Mouse (Mus musculus) left cerebral cortex, postnatal 14 days (tissue): ENCODE measurements around the gene Catsper3. TPM values are rescaled to one million over a fixed set of nuclear protein-coding genes. Genes with fewer than 3 reads are reported as not detected.

ENCODE experiments used
- DNase-seq, 2 experiments: peaks; one replicate each; pipeline ENCODE4 v3.0.0; 2021 to 2022; ENCODE audit warnings: low spot score in 2 of 2, mixed read lengths in 1 of 2
- intact Hi-C: fragments of 180-260 bp; cut with DNase I; formaldehyde crosslinking; loops from one replicate; pipeline ENCODE4 v1.15.1; 2025
- total RNA-seq, 2 experiments: library from RNA; stranded (reverse); gene quantifications; 2 replicates each; pipeline ENCODE4 v1.2.3; 2021

The Catsper3 gene
- total RNA-seq, 2 experiments from 2014 or later: 0.26 to 0.42 TPM

GRCm38 (mm10) chr13:55825245-55825681 lies 40.9 kb downstream of the Catsper3 start:
- intact Hi-C loops: loop anchor here (10.0 kb wide), 1 partner anchor 430 kb away; the partner anchor contains the start of gene Neurog1
- DNase-seq: no peak

GRCm38 (mm10) chr13:55826008-55826671 lies 41.8 kb downstream of the Catsper3 start:
- DNase-seq: no peak
- intact Hi-C loops: loop anchor here (2.0 to 10.0 kb wide), 2 partner anchors 137 to 429 kb away; partner anchors contain the start of gene Neurog1

- no peak for DNase-seq
- intact Hi-C loops: loop anchor here (2.0 to 10.0 kb wide), 2 partner anchors 136 to 428 kb away; partner anchors contain the start of gene Neurog1
Measured at GRCm38 (mm10) chr13:55826796-55827678, 42.7 kb downstream of the Catsper3 start.

GRCm38 (mm10) chr13:55827679-55828140 lies 43.3 kb downstream of the Catsper3 start:
- DNase-seq: no peak
- intact Hi-C loops: loop anchor here (2.0 to 10.0 kb wide), 2 partner anchors 135 to 427 kb away; partner anchors contain the start of gene Neurog1

- no peak for DNase-seq
- intact Hi-C loops: loop anchor here (10.0 kb wide), 1 partner anchor 426 kb away; the partner anchor contains the start of gene Neurog1
Measured at GRCm38 (mm10) chr13:55828141-55829017, 44.0 kb downstream of the Catsper3 start.

GRCm38 (mm10) chr13:55829018-55829655 lies 44.8 kb downstream of the Catsper3 start:
- intact Hi-C loops: loop anchor here (10.0 kb wide), 1 partner anchor 426 kb away; the partner anchor contains the start of gene Neurog1
- no peak for DNase-seq

GRCm38 (mm10) chr13:55830081-55830832 lies 45.9 kb downstream of the Catsper3 start:
- intact Hi-C loops: loop anchor here (10.0 kb wide), 1 partner anchor 245 kb away; no protein-coding TSS in a partner anchor
- no peak for DNase-seq

GRCm38 (mm10) chr13:55830833-55831721 lies 46.7 kb downstream of the Catsper3 start:
- DNase-seq: no peak
- intact Hi-C loops: loop anchor here (10.0 kb wide), 1 partner anchor 244 kb away; no protein-coding TSS in a partner anchor

GRCm38 (mm10) chr13:55831722-55832160 lies 47.4 kb downstream of the Catsper3 start:
- no peak for DNase-seq
- intact Hi-C loops: loop anchor here (10.0 kb wide), 1 partner anchor 243 kb away; no protein-coding TSS in a partner anchor

GRCm38 (mm10) chr13:55832602-55833001 lies 48.2 kb downstream of the Catsper3 start:
- intact Hi-C loops: loop anchor here (10.0 kb wide), 1 partner anchor 242 kb away; no protein-coding TSS in a partner anchor
- DNase-seq: no peak

- intact Hi-C loops: loop anchor here (10.0 kb wide), 1 partner anchor 241 kb away; no protein-coding TSS in a partner anchor
- no peak for DNase-seq
Measured at GRCm38 (mm10) chr13:55833921-55834320, 49.6 kb downstream of the Catsper3 start.

GRCm38 (mm10) chr13:55834667-55835066 lies 50.3 kb downstream of the Catsper3 start:
- no peak for DNase-seq
- intact Hi-C loops: loop anchor here (10.0 kb wide), 1 partner anchor 240 kb away; no protein-coding TSS in a partner anchor

- intact Hi-C loops: loop anchor here (10.0 kb wide), 1 partner anchor 239 kb away; no protein-coding TSS in a partner anchor
- DNase-seq: no peak
Measured at GRCm38 (mm10) chr13:55835548-55836097, 51.3 kb downstream of the Catsper3 start.

GRCm38 (mm10) chr13:55836142-55836625 lies 51.8 kb downstream of the Catsper3 start, which contains the start of gene Pitx1:
TSS of gene Pitx1 (minus strand) at chr13:55836192.
- DNase-seq: no peak
- intact Hi-C loops: loop anchor here (10.0 kb wide), 1 partner anchor 239 kb away; no protein-coding TSS in a partner anchor
